Mouse (Mus musculus) cortical plate, adult 2 months (tissue): ENCODE measurements around the gene Ralgapa2.

Experiments used
- CTCF ChIP-seq: fragments of 200-500 bp; IDR thresholded peaks from 2 replicates; pipeline ENCODE4 v1.5.1; 2011; ENCODE audit warnings: mild to moderate bottlenecking, control low read depth, low read length; ENCODE audit not compliant: insufficient read depth; ENCODE audit errors: extremely low read depth
- POLR2A ChIP-seq: fragments of 200-500 bp; IDR thresholded peaks from 2 replicates; pipeline ENCODE4 v1.6.1; 2011; ENCODE audit warnings: mild to moderate bottlenecking, low read length, control low read depth; ENCODE audit not compliant: insufficient read depth; ENCODE audit errors: extremely low read depth

- no peak for TF ChIP-seq POLR2A
- no peak for TF ChIP-seq CTCF
Measured at GRCm38 (mm10) chr2:146476428-146476972, 35.6 kb downstream of the Ralgapa2 start.
